Mouse (Mus musculus): Measurements from ENCODE around the gene Cryzl2. TPM values are rescaled to one million over a fixed set of nuclear protein-coding genes. Genes with fewer than 3 reads are reported as not detected.

Gene Cryzl2
- polyA plus RNA-seq, 1 experiment from 2014 or later = 28.7 TPM

- ATAC-seq (ENCODE audit: low FRiP score, low TSS enrichment) = peak; percentile 49; the same call in 1 of the 2 replicates
- H3K27me3 ChIP-seq (ENCODE audit: insufficient read depth, low read length) = no peaks in the 10 kb centered on the region
- H3K4me3 ChIP-seq (ENCODE audit: low read length) = peak overlapping the region; percentile 20
- no peaks in the 10 kb centered on the region for H3K36me3 ChIP-seq (ENCODE audit: insufficient read depth, low read length)
- H3K4me1 ChIP-seq (ENCODE audit: insufficient read depth, low read length) = peaks cover 12% of the 10 kb centered on the region
- peak overlapping the region; percentile 72 for H3K27ac ChIP-seq (ENCODE audit: low read length)
- no peaks in the 10 kb centered on the region for H3K9me3 ChIP-seq (ENCODE audit: low read length)
- H3K9ac ChIP-seq (replicated peaks; ENCODE audit: low read length) = 0 out of 2 replicates have a peak overlapping the region, but pooled peaks have one; percentile 1
- peak overlapping the region; percentile 47 for H3K4me2 ChIP-seq (replicated peaks; ENCODE audit: low read depth, low read length)
- 13% methylated on average over 10 of the region's 10 CpGs for WGBS
These were observed 8.8 kb upstream of the Cryzl2 start for GRCm38 (mm10) chr1:157449532-157449931.

- H3K27ac ChIP-seq (ENCODE audit: low read length) = peak overlapping the region; percentile 73
- ATAC-seq (ENCODE audit: low FRiP score, low TSS enrichment) = peak; percentile 57; the same call in 1 of the 2 replicates
- no peaks in the 10 kb centered on the region for H3K9me3 ChIP-seq (ENCODE audit: low read length)
- peaks cover 12% of the 10 kb centered on the region for H3K4me1 ChIP-seq (ENCODE audit: insufficient read depth, low read length)
- H3K4me2 ChIP-seq (replicated peaks; ENCODE audit: low read depth, low read length) = peak overlapping the region; percentile 47
- WGBS = 11% methylated on average over 21 of the region's 21 CpGs
- peak overlapping the region; percentile 13; the same call in 1 of the 2 replicates for H3K9ac ChIP-seq (replicated peaks; ENCODE audit: low read length)
- peak overlapping the region; percentile 20 for H3K4me3 ChIP-seq (ENCODE audit: low read length)
- no peaks in the 10 kb centered on the region for H3K36me3 ChIP-seq (ENCODE audit: insufficient read depth, low read length)
- no peaks in the 10 kb centered on the region for H3K27me3 ChIP-seq (ENCODE audit: insufficient read depth, low read length)
These were observed 8.3 kb upstream of the Cryzl2 start for GRCm38 (mm10) chr1:157449981-157450636.

- no peak overlapping the region for H3K4me3 ChIP-seq (ENCODE audit: low read length)
- 88% methylated on average over 3 of the region's 3 CpGs for WGBS
- no peak overlapping the region for H3K9ac ChIP-seq (replicated peaks; ENCODE audit: low read length)
- no peak for ATAC-seq (ENCODE audit: low FRiP score, low TSS enrichment)
- no peak overlapping the region for H3K4me2 ChIP-seq (replicated peaks; ENCODE audit: low read depth, low read length)
- H3K9me3 ChIP-seq (ENCODE audit: low read length) = no peaks in the 10 kb centered on the region
- no peak overlapping the region for H3K27ac ChIP-seq (ENCODE audit: low read length)
- H3K36me3 ChIP-seq (ENCODE audit: insufficient read depth, low read length) = no peaks in the 10 kb centered on the region
- H3K27me3 ChIP-seq (ENCODE audit: insufficient read depth, low read length) = no peaks in the 10 kb centered on the region
- peaks cover 12% of the 10 kb centered on the region for H3K4me1 ChIP-seq (ENCODE audit: insufficient read depth, low read length)
These were observed 6.1 kb upstream of the Cryzl2 start for GRCm38 (mm10) chr1:157452284-157452683.

GRCm38 (mm10) chr1:157452759-157453549 is 5.4 kb upstream of the Cryzl2 start:
- H3K9ac ChIP-seq (replicated peaks; ENCODE audit: low read length) = no peak overlapping the region
- H3K36me3 ChIP-seq (ENCODE audit: insufficient read depth, low read length) = no peaks in the 10 kb centered on the region
- H3K27ac ChIP-seq (ENCODE audit: low read length) = no peak overlapping the region
- no peaks in the 10 kb centered on the region for H3K27me3 ChIP-seq (ENCODE audit: insufficient read depth, low read length)
- WGBS = 81% methylated on average over 5 of the region's 5 CpGs
- ATAC-seq (ENCODE audit: low FRiP score, low TSS enrichment) = no peak
- H3K4me1 ChIP-seq (ENCODE audit: insufficient read depth, low read length) = peaks cover 12% of the 10 kb centered on the region
- no peaks in the 10 kb centered on the region for H3K9me3 ChIP-seq (ENCODE audit: low read length)
- H3K4me2 ChIP-seq (replicated peaks; ENCODE audit: low read depth, low read length) = no peak overlapping the region
- H3K4me3 ChIP-seq (ENCODE audit: low read length) = no peak overlapping the region

- Histone ChIP-seq H3K9me3 (ENCODE audit: low read length) (no peaks in the 10 kb centered on the region), H3K4me1 (ENCODE audit: insufficient read depth, low read length) (peaks cover 11% of the 10 kb centered on the region; the same call in 1 of the 2 replicates), H3K27ac (ENCODE audit: low read length) (no peak overlapping the region), H3K9ac (replicated peaks; ENCODE audit: low read length) (no peak overlapping the region), H3K4me3 (ENCODE audit: low read length) (no peak overlapping the region), H3K36me3 (ENCODE audit: insufficient read depth, low read length) (no peaks in the 10 kb centered on the region), H3K4me2 (replicated peaks; ENCODE audit: low read depth, low read length) (no peak overlapping the region), H3K27me3 (ENCODE audit: insufficient read depth, low read length) (no peaks in the 10 kb centered on the region)
- ATAC-seq (ENCODE audit: low FRiP score, low TSS enrichment) = peak; percentile 41; the same call in 1 of the 2 replicates
- 75% methylated on average over 6 of the region's 6 CpGs for WGBS
These were observed 3.5 kb upstream of the Cryzl2 start for GRCm38 (mm10) chr1:157454876-157455275.

GRCm38 (mm10) chr1:157457789-157458188 is 588 bp upstream of the Cryzl2 start:
- no peaks in the 10 kb centered on the region for H3K9me3 ChIP-seq (ENCODE audit: low read length)
- WGBS = 87% methylated on average over 3 of the region's 3 CpGs
- no peak overlapping the region for H3K4me3 ChIP-seq (ENCODE audit: low read length)
- no peaks in the 10 kb centered on the region for H3K27me3 ChIP-seq (ENCODE audit: insufficient read depth, low read length)
- H3K4me2 ChIP-seq (replicated peaks; ENCODE audit: low read depth, low read length) = peak overlapping the region; percentile 66; the same call in 1 of the 2 replicates
- no peaks in the 10 kb centered on the region for H3K36me3 ChIP-seq (ENCODE audit: insufficient read depth, low read length)
- ATAC-seq (ENCODE audit: low FRiP score, low TSS enrichment) = no peak
- no peak overlapping the region for H3K9ac ChIP-seq (replicated peaks; ENCODE audit: low read length)
- H3K4me1 ChIP-seq (ENCODE audit: insufficient read depth, low read length) = 0 out of 2 replicates have a peak, but pooled peaks cover 5% of the 10 kb centered on the region
- no peak overlapping the region for H3K27ac ChIP-seq (ENCODE audit: low read length)

GRCm38 (mm10) chr1:157459904-157460303 is 1.5 kb downstream of the Cryzl2 start:
- 90% methylated on average over 5 of the region's 5 CpGs for WGBS
- Histone ChIP-seq H3K27me3 (ENCODE audit: insufficient read depth, low read length) (no peaks in the 10 kb centered on the region), H3K9me3 (ENCODE audit: low read length) (no peaks in the 10 kb centered on the region), H3K36me3 (ENCODE audit: insufficient read depth, low read length) (no peaks in the 10 kb centered on the region), H3K4me1 (ENCODE audit: insufficient read depth, low read length) (0 out of 2 replicates have a peak, but pooled peaks cover 5% of the 10 kb centered on the region), H3K9ac (replicated peaks; ENCODE audit: low read length) (no peak overlapping the region), H3K27ac (ENCODE audit: low read length) (no peak overlapping the region), H3K4me2 (replicated peaks; ENCODE audit: low read depth, low read length) (no peak overlapping the region), H3K4me3 (ENCODE audit: low read length) (no peak overlapping the region)
- ATAC-seq (ENCODE audit: low FRiP score, low TSS enrichment) = no peak

- Histone ChIP-seq H3K9me3 (ENCODE audit: low read length) (no peaks in the 10 kb centered on the region), H3K27me3 (ENCODE audit: insufficient read depth, low read length) (no peaks in the 10 kb centered on the region), H3K27ac (ENCODE audit: low read length) (peak overlapping the region; percentile 35; the same call in 1 of the 2 replicates), H3K4me2 (replicated peaks; ENCODE audit: low read depth, low read length) (no peak overlapping the region), H3K4me3 (ENCODE audit: low read length) (no peak overlapping the region), H3K4me1 (ENCODE audit: insufficient read depth, low read length) (0 out of 2 replicates have a peak, but pooled peaks cover 5% of the 10 kb centered on the region), H3K9ac (replicated peaks; ENCODE audit: low read length) (no peak overlapping the region), H3K36me3 (ENCODE audit: insufficient read depth, low read length) (no peaks in the 10 kb centered on the region)
- ATAC-seq (ENCODE audit: low FRiP score, low TSS enrichment) = no peak
- WGBS = 84% methylated on average over 5 of the region's 5 CpGs
These were observed 2.9 kb downstream of the Cryzl2 start for GRCm38 (mm10) chr1:157461276-157461675.

- Histone ChIP-seq H3K4me1 (ENCODE audit: insufficient read depth, low read length) (0 out of 2 replicates have a peak, but pooled peaks cover 5% of the 10 kb centered on the region), H3K4me2 (replicated peaks; ENCODE audit: low read depth, low read length) (no peak overlapping the region), H3K9ac (replicated peaks; ENCODE audit: low read length) (no peak overlapping the region), H3K27me3 (ENCODE audit: insufficient read depth, low read length) (no peaks in the 10 kb centered on the region), H3K27ac (ENCODE audit: low read length) (no peak overlapping the region), H3K9me3 (ENCODE audit: low read length) (no peaks in the 10 kb centered on the region), H3K36me3 (ENCODE audit: insufficient read depth, low read length) (no peaks in the 10 kb centered on the region), H3K4me3 (ENCODE audit: low read length) (no peak overlapping the region)
- no peak for ATAC-seq (ENCODE audit: low FRiP score, low TSS enrichment)
- WGBS = 66% methylated on average over 3 of the region's 3 CpGs
These were observed 4.0 kb downstream of the Cryzl2 start for GRCm38 (mm10) chr1:157462336-157462735.
